In genomic region chr14:62331457-62331856, GRCm38 (mm10) we compare ENCODE assay signal across 8 mouse cellular contexts. TPM values are rescaled to one million over a fixed set of nuclear protein-coding genes. Genes with fewer than 3 reads are reported as not detected.
DNase-seq lines count a peak whose midpoint lies in the region; ATAC-seq lines count a peak whose summit lies in the region.

No protein-coding gene starts in this region.

- peak overlapping the region; percentile 76 for H3K4me3 ChIP-seq in heart, embryonic 15.5 days
- H3K4me3 ChIP-seq in hindbrain, embryonic 12.5 days, result peak overlapping the region; percentile 69
- peak overlapping the region; percentile 76 for H3K4me3 ChIP-seq in midbrain, embryonic 14.5 days (replicated peaks; ENCODE audit: low read depth, low read length)

- no peak for DNase-seq in heart, adult 9 months (ENCODE audit: low spot score in 2 of 2)
- DNase-seq in R1 (ENCODE audit: low read depth, low spot score) (peak; percentile 74), MN1 (ENCODE audit: low spot score) (no peak)
- DNase-seq in midbrain, embryonic 14.5 days, result no peak
- no peak for DNase-seq in adrenal gland, adult (ENCODE audit: inconsistent age in 2 of 2, low spot score in 1 of 2)
- no peak for DNase-seq in frontal cortex, postnatal 25 days (ENCODE audit: low spot score in 2 of 2)

- H3K9me3 ChIP-seq in heart, embryonic 15.5 days (replicated peaks), result no peaks in the 10 kb centered on the region
- H3K9me3 ChIP-seq in hindbrain, embryonic 12.5 days (replicated peaks), result no peaks in the 10 kb centered on the region
- H3K9me3 ChIP-seq in midbrain, embryonic 14.5 days (ENCODE audit: control insufficient read depth, low read length), result no peaks in the 10 kb centered on the region

- H3K27ac ChIP-seq in heart, embryonic 15.5 days, result peak overlapping the region; percentile 85; the same call in 1 of the 2 replicates
- no peak overlapping the region for H3K27ac ChIP-seq in hindbrain, embryonic 12.5 days
- H3K27ac ChIP-seq in midbrain, embryonic 14.5 days (replicated peaks; ENCODE audit: low read depth, low read length), result no peak overlapping the region

- H3K4me2 ChIP-seq in heart, embryonic 15.5 days, result peak overlapping the region; percentile 74
- peak overlapping the region; percentile 84 for H3K4me2 ChIP-seq in hindbrain, embryonic 12.5 days (replicated peaks)
- peak overlapping the region; percentile 76 for H3K4me2 ChIP-seq in midbrain, embryonic 14.5 days (ENCODE audit: low read length)

- no peak for ATAC-seq in heart, embryonic 15.5 days (replicated peaks; ENCODE audit: insufficient number of reproducible peaks, insufficient read depth, low FRiP score, low read depth)
- ATAC-seq in hindbrain, embryonic 12.5 days (ENCODE audit: low FRiP score), result no peak
- ATAC-seq in midbrain, embryonic 14.5 days (ENCODE audit: low FRiP score, low TSS enrichment), result no peak

- no peaks in the 10 kb centered on the region for H3K36me3 ChIP-seq in heart, embryonic 15.5 days
- no peaks in the 10 kb centered on the region for H3K36me3 ChIP-seq in hindbrain, embryonic 12.5 days
- no peaks in the 10 kb centered on the region for H3K36me3 ChIP-seq in midbrain, embryonic 14.5 days (ENCODE audit: control insufficient read depth, insufficient read depth, low read length)

- peaks cover 20% of the 10 kb centered on the region for H3K4me1 ChIP-seq in heart, embryonic 15.5 days (replicated peaks)
- peaks cover 19% of the 10 kb centered on the region for H3K4me1 ChIP-seq in hindbrain, embryonic 12.5 days
- H3K4me1 ChIP-seq in midbrain, embryonic 14.5 days (ENCODE audit: control insufficient read depth, insufficient read depth, low read length), result peaks cover 8% of the 10 kb centered on the region; the same call in 1 of the 2 replicates

- H3K27me3 ChIP-seq in heart, embryonic 15.5 days, result no peaks in the 10 kb centered on the region
- H3K27me3 ChIP-seq in hindbrain, embryonic 12.5 days, result no peaks in the 10 kb centered on the region
- no peaks in the 10 kb centered on the region for H3K27me3 ChIP-seq in midbrain, embryonic 14.5 days (ENCODE audit: control insufficient read depth, insufficient read depth, low read length)

- H3K9ac ChIP-seq in heart, embryonic 15.5 days, result peak overlapping the region; percentile 75
- 0 out of 2 replicates have a peak overlapping the region, but pooled peaks have one; percentile 9 for H3K9ac ChIP-seq in hindbrain, embryonic 12.5 days
- H3K9ac ChIP-seq in midbrain, embryonic 14.5 days (replicated peaks; ENCODE audit: low read length), result peak overlapping the region; percentile 66; the same call in 1 of the 2 replicates

- WGBS in heart, embryonic 15.5 days, result 21% methylated on average over 6 of the region's 6 CpGs
- 19% methylated on average over 6 of the region's 6 CpGs for WGBS in hindbrain, embryonic 12.5 days
- 13% methylated on average over 6 of the region's 6 CpGs for WGBS in midbrain, embryonic 14.5 days

RNA-seq across cellular contexts. Expression of gene Dleu7, which starts 38.6 kb away (rescaled TPM):
- polyA plus RNA-seq in heart, embryonic 15.5 days (2015; fragmentation: Nextera tagmentation; extraction: Ambion mirVana), result 0.59 and 1.4 TPM in 2 replicates
- 1.6 and 2.5 TPM in 2 replicates for polyA plus RNA-seq in hindbrain, embryonic 12.5 days (2016; fragmentation: Nextera tagmentation; extraction: Ambion mirVana)
- 11.8 and 13.7 TPM in 2 replicates for polyA plus RNA-seq in midbrain, embryonic 14.5 days (2014; fragmentation: Nextera tagmentation; extraction: Ambion mirVana)

RNA-seq across cellular contexts. Expression of gene Rnaseh2b, which starts 39.1 kb away (rescaled TPM):
- polyA plus RNA-seq in heart, embryonic 15.5 days (2015; fragmentation: Nextera tagmentation; extraction: Ambion mirVana), result 49.5 and 62.2 TPM in 2 replicates
- polyA plus RNA-seq in hindbrain, embryonic 12.5 days (2016; fragmentation: Nextera tagmentation; extraction: Ambion mirVana), result 37.4 and 43.9 TPM in 2 replicates
- 38.5 and 38.6 TPM in 2 replicates for polyA plus RNA-seq in midbrain, embryonic 14.5 days (2014; fragmentation: Nextera tagmentation; extraction: Ambion mirVana)

Comparison
In these comparisons a context has a peak if more than half of its experiments do, and no peak if none do; other contexts are left out.
1. H3K9ac ChIP-seq: peak in every context shown above with its lines; median percentile 75 in heart, embryonic 15.5 days; 66 in midbrain, embryonic 14.5 days; 9 in hindbrain, embryonic 12.5 days.